Mouse (Mus musculus): Measurements from ENCODE around the gene Gpc6. TPM values are rescaled to one million over a fixed set of nuclear protein-coding genes. Genes with fewer than 3 reads are reported as not detected.

Gene Gpc6
- polyA plus RNA-seq, 1 experiment from 2014 or later: 14.5 TPM

- Histone ChIP-seq H3K4me1 (ENCODE audit: control insufficient read depth in 2 of 2, insufficient read depth in 2 of 2, low read length in 2 of 2) (peaks cover 4 to 6% of the 10 kb centered on the region in 2 experiments; a peak in 2 of 4 replicates), H3K9ac (ENCODE audit: low read length) (no peak overlapping the region), H3K4me3 (ENCODE audit: control insufficient read depth in 1 of 2, insufficient read depth in 1 of 2, low read depth in 1 of 2, low read length in 2 of 2) (no peak overlapping the region), H3K4me2 (ENCODE audit: low read length) (no peak overlapping the region), H3K9me3 (ENCODE audit: control insufficient read depth, low read length) (no peaks in the 10 kb centered on the region), H3K36me3 (ENCODE audit: control insufficient read depth, insufficient read depth, low read length) (no peaks in the 10 kb centered on the region), H3K27ac (replicated peaks in 1 of 2; ENCODE audit: control insufficient read depth in 1 of 2, insufficient read depth in 1 of 2, low read depth in 2 of 2, low read length in 2 of 2) (no peak overlapping the region), H3K27me3 (ENCODE audit: control insufficient read depth, insufficient read depth, low read length) (no peaks in the 10 kb centered on the region)
- no peak for ATAC-seq (ENCODE audit: insufficient number of reproducible peaks, insufficient read depth, low FRiP score, low read depth)
- WGBS: 88% methylated on average over 7 of the region's 7 CpGs
Observed at GRCm38 (mm10) chr14:117712311-117712710, 787.2 kb downstream of the Gpc6 start.

GRCm38 (mm10) chr14:117714165-117714564 is 789.0 kb downstream of the Gpc6 start:
- no peak overlapping the region for H3K27ac ChIP-seq (replicated peaks in 1 of 2; ENCODE audit: control insufficient read depth in 1 of 2, insufficient read depth in 1 of 2, low read depth in 2 of 2, low read length in 2 of 2)
- 60% methylated on average over 8 of the region's 8 CpGs for WGBS
- no peaks in the 10 kb centered on the region for H3K36me3 ChIP-seq (ENCODE audit: control insufficient read depth, insufficient read depth, low read length)
- H3K9me3 ChIP-seq (ENCODE audit: control insufficient read depth, low read length): no peaks in the 10 kb centered on the region
- ATAC-seq (ENCODE audit: insufficient number of reproducible peaks, insufficient read depth, low FRiP score, low read depth): no peak
- no peak overlapping the region for H3K4me3 ChIP-seq (ENCODE audit: control insufficient read depth in 1 of 2, insufficient read depth in 1 of 2, low read depth in 1 of 2, low read length in 2 of 2)
- no peak overlapping the region for H3K4me2 ChIP-seq (ENCODE audit: low read length)
- H3K4me1 ChIP-seq (ENCODE audit: control insufficient read depth in 2 of 2, insufficient read depth in 2 of 2, low read length in 2 of 2): peaks cover 4 to 6% of the 10 kb centered on the region in 2 experiments; a peak in 2 of 4 replicates
- H3K9ac ChIP-seq (ENCODE audit: low read length): no peak overlapping the region
- no peaks in the 10 kb centered on the region for H3K27me3 ChIP-seq (ENCODE audit: control insufficient read depth, insufficient read depth, low read length)

- 96% methylated on average over 3 of the region's 3 CpGs for WGBS
- H3K4me2 ChIP-seq (ENCODE audit: low read length): no peak overlapping the region
- H3K36me3 ChIP-seq (ENCODE audit: control insufficient read depth, insufficient read depth, low read length): no peaks in the 10 kb centered on the region
Observed at GRCm38 (mm10) chr14:117716305-117716704, 791.2 kb downstream of the Gpc6 start.

GRCm38 (mm10) chr14:117728741-117729140 is 803.6 kb downstream of the Gpc6 start:
- Histone ChIP-seq H3K4me2 (ENCODE audit: low read length) (no peak overlapping the region), H3K36me3 (ENCODE audit: control insufficient read depth, insufficient read depth, low read length) (no peaks in the 10 kb centered on the region), H3K9ac (ENCODE audit: low read length) (no peak overlapping the region), H3K4me3 (ENCODE audit: control insufficient read depth in 1 of 2, insufficient read depth in 1 of 2, low read depth in 1 of 2, low read length in 2 of 2) (no peak overlapping the region), H3K9me3 (ENCODE audit: control insufficient read depth, low read length) (no peaks in the 10 kb centered on the region), H3K4me1 (ENCODE audit: control insufficient read depth in 2 of 2, insufficient read depth in 2 of 2, low read length in 2 of 2) (no peaks in the 10 kb centered on the region), H3K27me3 (ENCODE audit: control insufficient read depth, insufficient read depth, low read length) (no peaks in the 10 kb centered on the region), H3K27ac (replicated peaks in 1 of 2; ENCODE audit: control insufficient read depth in 1 of 2, insufficient read depth in 1 of 2, low read depth in 2 of 2, low read length in 2 of 2) (no peak overlapping the region)
- WGBS: 85% methylated on average over 2 of the region's 2 CpGs
- ATAC-seq (ENCODE audit: insufficient number of reproducible peaks, insufficient read depth, low FRiP score, low read depth): no peak

More at GRCm38 (mm10) chr14:117716305-117716704, 791.2 kb downstream of the Gpc6 start:
- H3K9me3 ChIP-seq (ENCODE audit: control insufficient read depth, low read length): no peaks in the 10 kb centered on the region
- no peaks in the 10 kb centered on the region for H3K27me3 ChIP-seq (ENCODE audit: control insufficient read depth, insufficient read depth, low read length)
- no peak overlapping the region for H3K4me3 ChIP-seq (ENCODE audit: control insufficient read depth in 1 of 2, insufficient read depth in 1 of 2, low read depth in 1 of 2, low read length in 2 of 2)
- H3K27ac ChIP-seq (replicated peaks in 1 of 2; ENCODE audit: control insufficient read depth in 1 of 2, insufficient read depth in 1 of 2, low read depth in 2 of 2, low read length in 2 of 2): no peak overlapping the region
- ATAC-seq (ENCODE audit: insufficient number of reproducible peaks, insufficient read depth, low FRiP score, low read depth): no peak
- no peak overlapping the region for H3K9ac ChIP-seq (ENCODE audit: low read length)
- 0 out of 4 replicates have a peak, but pooled peaks cover 0 to 2% of the 10 kb centered on the region in 2 experiments for H3K4me1 ChIP-seq (ENCODE audit: control insufficient read depth in 2 of 2, insufficient read depth in 2 of 2, low read length in 2 of 2)

GRCm38 (mm10) chr14:117755231-117755630 is 830.1 kb downstream of the Gpc6 start:
- Histone ChIP-seq H3K36me3 (ENCODE audit: control insufficient read depth, insufficient read depth, low read length) (no peaks in the 10 kb centered on the region), H3K4me1 (ENCODE audit: control insufficient read depth in 2 of 2, insufficient read depth in 2 of 2, low read length in 2 of 2) (no peaks in the 10 kb centered on the region), H3K4me3 (ENCODE audit: control insufficient read depth in 1 of 2, insufficient read depth in 1 of 2, low read depth in 1 of 2, low read length in 2 of 2) (no peak overlapping the region), H3K4me2 (ENCODE audit: low read length) (no peak overlapping the region), H3K9ac (ENCODE audit: low read length) (no peak overlapping the region), H3K27ac (replicated peaks in 1 of 2; ENCODE audit: control insufficient read depth in 1 of 2, insufficient read depth in 1 of 2, low read depth in 2 of 2, low read length in 2 of 2) (no peak overlapping the region), H3K9me3 (ENCODE audit: control insufficient read depth, low read length) (peaks cover 3% of the 10 kb centered on the region; the same call in 1 of the 2 replicates), H3K27me3 (ENCODE audit: control insufficient read depth, insufficient read depth, low read length) (no peaks in the 10 kb centered on the region)
- ATAC-seq (ENCODE audit: insufficient number of reproducible peaks, insufficient read depth, low FRiP score, low read depth): no peak
- 84% methylated on average over 7 of the region's 7 CpGs for WGBS

- Histone ChIP-seq H3K4me3 (ENCODE audit: control insufficient read depth in 1 of 2, insufficient read depth in 1 of 2, low read depth in 1 of 2, low read length in 2 of 2) (no peak overlapping the region), H3K9ac (ENCODE audit: low read length) (no peak overlapping the region), H3K27ac (replicated peaks in 1 of 2; ENCODE audit: control insufficient read depth in 1 of 2, insufficient read depth in 1 of 2, low read depth in 2 of 2, low read length in 2 of 2) (no peak overlapping the region), H3K4me2 (ENCODE audit: low read length) (no peak overlapping the region), H3K9me3 (ENCODE audit: control insufficient read depth, low read length) (no peaks in the 10 kb centered on the region), H3K36me3 (ENCODE audit: control insufficient read depth, insufficient read depth, low read length) (no peaks in the 10 kb centered on the region), H3K4me1 (ENCODE audit: control insufficient read depth in 2 of 2, insufficient read depth in 2 of 2, low read length in 2 of 2) (no peaks in the 10 kb centered on the region), H3K27me3 (ENCODE audit: control insufficient read depth, insufficient read depth, low read length) (no peaks in the 10 kb centered on the region)
- WGBS: 71% methylated on average over 7 of the region's 7 CpGs
- ATAC-seq (ENCODE audit: insufficient number of reproducible peaks, insufficient read depth, low FRiP score, low read depth): no peak
Observed at GRCm38 (mm10) chr14:117756505-117756904, 831.4 kb downstream of the Gpc6 start.

GRCm38 (mm10) chr14:117757790-117758358 is 832.8 kb downstream of the Gpc6 start:
- no peak overlapping the region for H3K27ac ChIP-seq (replicated peaks in 1 of 2; ENCODE audit: control insufficient read depth in 1 of 2, insufficient read depth in 1 of 2, low read depth in 2 of 2, low read length in 2 of 2)
- H3K9ac ChIP-seq (ENCODE audit: low read length): no peak overlapping the region
- H3K4me1 ChIP-seq (ENCODE audit: control insufficient read depth in 2 of 2, insufficient read depth in 2 of 2, low read length in 2 of 2): no peaks in the 10 kb centered on the region
- H3K4me2 ChIP-seq (ENCODE audit: low read length): no peak overlapping the region
- H3K36me3 ChIP-seq (ENCODE audit: control insufficient read depth, insufficient read depth, low read length): no peaks in the 10 kb centered on the region
- ATAC-seq (ENCODE audit: insufficient number of reproducible peaks, insufficient read depth, low FRiP score, low read depth): no peak
- no peaks in the 10 kb centered on the region for H3K9me3 ChIP-seq (ENCODE audit: control insufficient read depth, low read length)
- WGBS: 73% methylated on average over 6 of the region's 6 CpGs
- H3K27me3 ChIP-seq (ENCODE audit: control insufficient read depth, insufficient read depth, low read length): no peaks in the 10 kb centered on the region
- no peak overlapping the region for H3K4me3 ChIP-seq (ENCODE audit: control insufficient read depth in 1 of 2, insufficient read depth in 1 of 2, low read depth in 1 of 2, low read length in 2 of 2)

Data from heart, embryonic 14.5 days (tissue).